Mouse (Mus musculus): Measurements from ENCODE around the gene 4930438A08Rik.

DNA sequence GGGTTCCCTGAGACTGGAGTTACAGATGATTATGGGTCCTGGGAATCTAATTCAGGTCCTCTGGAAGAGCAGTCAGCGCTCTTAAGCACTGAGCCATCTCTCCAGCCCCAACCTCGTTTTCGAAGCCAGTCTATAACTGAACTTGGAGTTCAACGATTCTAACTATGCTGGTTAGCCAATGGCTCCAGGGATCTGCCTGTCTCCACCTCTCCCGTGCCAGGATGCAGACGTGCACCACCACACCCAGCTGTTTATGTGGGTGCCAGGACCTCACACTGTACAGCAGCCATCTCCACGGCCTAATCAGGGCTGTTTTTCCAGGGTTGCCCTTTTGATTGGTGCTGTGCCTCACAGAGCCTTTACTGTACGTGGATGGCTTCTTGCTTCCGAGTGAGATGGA is 10.1 kb upstream of the 4930438A08Rik start:
- TF ChIP-seq CTCF (IDR thresholded peaks at IDR 0.05; ENCODE audit: control insufficient read depth, insufficient read depth, low read length), result no peak
- TF ChIP-seq POLR2A (IDR thresholded peaks at IDR 0.05; ENCODE audit: borderline replicate concordance, control insufficient read depth, low read depth, low read length), result no peak
